Mouse (Mus musculus) bone marrow, adult 2 months (tissue): ENCODE measurements around the gene Tomm20l. TPM values are rescaled to one million over a fixed set of nuclear protein-coding genes. Genes with fewer than 3 reads are reported as not detected.

Experiments used
- H3K27ac ChIP-seq: fragments of 200-500 bp; 2 replicates; pipeline ENCODE4 v1.5.1; 2012; ENCODE audit warnings: low read depth, mild to moderate bottlenecking, control low read depth, inconsistent platforms, low read length; ENCODE audit not compliant: control insufficient read depth, poor library complexity, insufficient read depth
- H3K4me1 ChIP-seq: fragments of 200-500 bp; 2 replicates; pipeline ENCODE4 v1.6.1; 2011; ENCODE audit warnings: low read length; ENCODE audit not compliant: control insufficient read depth, insufficient read depth
- H3K4me3 ChIP-seq: fragments of 200-500 bp; replicated peaks from 2 replicates; pipeline ENCODE3; 2011; ENCODE audit warnings: mild to moderate bottlenecking, low read depth, low read length, control low read depth; ENCODE audit not compliant: control insufficient read depth
- CTCF ChIP-seq: fragments of 200-500 bp; IDR thresholded peaks from 2 replicates; pipeline ENCODE4 v1.5.1; 2011; ENCODE audit warnings: low read length, control low read depth; ENCODE audit not compliant: control insufficient read depth, insufficient read depth
- POLR2A ChIP-seq: fragments of 200-500 bp; IDR thresholded peaks from 2 replicates; pipeline ENCODE4 v1.6.1; 2011; ENCODE audit warnings: low read depth, mild to moderate bottlenecking, control low read depth, low read length, borderline replicate concordance; ENCODE audit not compliant: control insufficient read depth
- WGBS: fragments of 180-500 bp; shearing (Covaris S2); methylation state at CpG from one replicate; pipeline ENCODE4 v1.1.7; 2018; 5-methylcytosine and 5-hydroxymethylcytosine counted together
- polyA plus RNA-seq: library from polyadenylated mRNA; stranded (reverse); fragments of >200 nt; gene quantifications from 2 replicates; pipeline ENCODE4 v1.2.4, GENCODE M21; 2011; ENCODE audit warnings: low replicate concordance; ENCODE audit not compliant: missing spikeins, insufficient read depth, insufficient read length

The Tomm20l gene
- polyA plus RNA-seq, 1 experiment = not detected

GRCm38 (mm10) chr12:71113675-71114288, 2.6 kb downstream of the Tomm20l start:
- WGBS = 4% methylated on average over 12 of the region's 12 CpGs
- H3K4me3 ChIP-seq = peak overlapping the region; percentile 7
- no peak for TF ChIP-seq POLR2A
- TF ChIP-seq CTCF = no peak

GRCm38 (mm10) chr12:71116411-71116810, 5.2 kb downstream of the Tomm20l start:
- H3K4me3 ChIP-seq = no peak overlapping the region
- no peak for TF ChIP-seq CTCF
- no peak for TF ChIP-seq POLR2A
- 86% methylated on average over 5 of the region's 5 CpGs for WGBS
- H3K27ac ChIP-seq = no peak overlapping the region
- H3K4me1 ChIP-seq = peaks cover 4% of the 10 kb centered on the region; the same call in 1 of the 2 replicates

More at GRCm38 (mm10) chr12:71113675-71114288, 2.6 kb downstream of the Tomm20l start:
- 0 out of 2 replicates have a peak overlapping the region, but pooled peaks have one; percentile 9 for H3K27ac ChIP-seq
- peaks cover 4% of the 10 kb centered on the region; the same call in 1 of the 2 replicates for H3K4me1 ChIP-seq

GRCm38 (mm10) chr12:71122731-71123130, 11.5 kb downstream of the Tomm20l start:
- no peak overlapping the region for H3K27ac ChIP-seq
- H3K4me1 ChIP-seq = no peaks in the 10 kb centered on the region
- 86% methylated on average over 10 of the region's 10 CpGs for whole genome bisulfite sequencing
- no peak for TF ChIP-seq POLR2A
- no peak for TF ChIP-seq CTCF
- no peak overlapping the region for H3K4me3 ChIP-seq

DNA sequence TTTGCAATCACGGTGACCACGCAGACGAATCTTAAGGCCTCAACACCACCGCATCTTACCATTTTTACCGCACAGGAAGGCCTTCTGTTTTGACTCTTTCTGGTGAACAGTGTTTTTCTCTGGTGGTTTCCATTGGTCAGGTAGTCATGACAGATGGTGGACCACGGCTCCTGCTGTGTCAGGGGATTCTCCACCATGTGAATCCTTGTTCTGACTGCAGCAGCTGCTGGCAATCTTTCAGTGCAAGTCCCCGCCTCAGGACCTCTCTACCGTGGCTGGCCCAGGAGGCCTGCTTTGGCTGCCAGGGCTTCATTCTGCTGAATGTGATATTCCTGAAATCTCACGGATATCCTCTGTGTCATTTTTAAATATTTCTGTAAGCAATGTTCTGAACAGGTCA, 12.1 kb downstream of the Tomm20l start:
- no peak overlapping the region for H3K4me3 ChIP-seq
- H3K27ac ChIP-seq = no peak overlapping the region

GRCm38 (mm10) chr12:71135581-71135980, 24.4 kb downstream of the Tomm20l start:
- no peak for TF ChIP-seq CTCF
- H3K4me1 ChIP-seq = no peaks in the 10 kb centered on the region; the same call in 1 of the 2 replicates
- no peak overlapping the region for H3K4me3 ChIP-seq
- no peak overlapping the region for H3K27ac ChIP-seq
- WGBS = 12% methylated on average over 5 of the region's 5 CpGs

More for the DNA sequence above, 12.1 kb downstream of the Tomm20l start:
- no peak for TF ChIP-seq POLR2A
- no peaks in the 10 kb centered on the region for H3K4me1 ChIP-seq
- WGBS = 78% methylated on average over 9 of the region's 9 CpGs

DNA sequence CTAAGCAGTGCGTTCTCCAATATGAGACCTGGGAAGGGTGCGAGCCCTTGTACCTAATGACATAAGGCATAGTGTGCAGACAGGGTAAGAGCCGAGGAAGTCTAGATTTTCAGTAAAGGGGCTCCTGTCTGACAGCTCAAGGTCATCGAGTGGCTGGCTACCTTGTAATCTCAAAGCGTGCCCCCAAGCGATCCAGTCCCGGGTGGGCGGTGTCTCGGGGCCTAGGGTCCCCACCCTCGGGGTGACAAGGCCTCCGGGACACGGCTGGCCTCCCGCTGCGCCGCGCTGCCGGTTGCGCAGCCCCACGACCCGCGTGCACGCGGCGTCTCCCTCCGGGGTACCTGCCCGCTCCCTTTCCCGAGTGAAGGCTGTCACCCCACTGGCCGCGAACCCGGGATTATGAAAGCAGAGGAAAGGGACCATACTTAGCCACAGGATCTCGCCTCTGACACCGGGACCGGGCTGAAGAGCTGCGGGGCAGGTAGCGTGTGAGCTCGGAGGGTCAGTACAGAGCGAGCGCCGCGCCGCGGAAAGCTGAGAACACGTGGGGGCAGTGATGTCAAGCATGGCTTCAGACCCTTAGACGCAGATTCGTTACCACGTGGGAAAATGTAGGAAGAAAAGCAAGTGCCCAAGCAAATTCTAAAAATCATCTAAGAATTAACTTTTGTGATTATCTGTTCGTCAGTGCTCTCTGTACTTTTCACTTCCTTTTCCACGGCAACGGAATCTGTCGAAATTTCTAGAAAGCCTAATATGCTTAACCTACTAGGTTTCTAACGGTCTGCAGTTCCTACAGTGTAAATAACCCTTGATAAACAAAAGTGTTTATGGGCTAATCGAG, 25.1 kb downstream of the Tomm20l start, which contains the start of the genes Timm9 and 2700049A03Rik:
TSS of gene Timm9 (minus strand) at position 555 of the 844 bp plus-strand sequence.
TSS of gene 2700049A03Rik (plus strand) at position 719 of the 844 bp plus-strand sequence.
- under 1% methylated on average over 52 of the region's 52 CpGs for WGBS
- Histone ChIP-seq H3K4me3 (peak within 1 kb of the TSS; percentile 87), H3K27ac (peak within 1 kb of the TSS; percentile 63), H3K4me1 (no peaks in the 10 kb centered on the region; the same call in 1 of the 2 replicates)
- no peak for TF ChIP-seq CTCF
- TF ChIP-seq POLR2A = peak; percentile 61; the same call in 1 of the 2 replicates

GRCm38 (mm10) chr12:71136974-71137491, 25.8 kb downstream of the Tomm20l start:
- H3K4me3 ChIP-seq = peak overlapping the region; percentile 87
- H3K4me1 ChIP-seq = no peaks in the 10 kb centered on the region; the same call in 1 of the 2 replicates
- TF ChIP-seq CTCF = no peak
- no peak; the same call in 1 of the 2 replicates for TF ChIP-seq POLR2A
- under 1% methylated on average over 30 of the region's 30 CpGs for WGBS
- peak overlapping the region; percentile 63 for H3K27ac ChIP-seq

- H3K27ac ChIP-seq = no peak overlapping the region
Observed at GRCm38 (mm10) chr12:71137686-71138085, 26.5 kb downstream of the Tomm20l start.

More at GRCm38 (mm10) chr12:71137686-71138085, 26.5 kb downstream of the Tomm20l start:
- WGBS = 1% methylated on average over 11 of the region's 11 CpGs
- Histone ChIP-seq H3K4me3 (peak overlapping the region; percentile 73), H3K4me1 (no peaks in the 10 kb centered on the region; the same call in 1 of the 2 replicates)
- TF ChIP-seq POLR2A = no peak
- no peak for TF ChIP-seq CTCF
